Mouse (Mus musculus): ENCODE measurements around the gene Asap3. TPM values are rescaled to one million over a fixed set of nuclear protein-coding genes. Genes with fewer than 3 reads are reported as not detected.

Gene Asap3
- total and polyA plus RNA-seq, 2 experiments: 3.3 to 5.8 TPM

DNA sequence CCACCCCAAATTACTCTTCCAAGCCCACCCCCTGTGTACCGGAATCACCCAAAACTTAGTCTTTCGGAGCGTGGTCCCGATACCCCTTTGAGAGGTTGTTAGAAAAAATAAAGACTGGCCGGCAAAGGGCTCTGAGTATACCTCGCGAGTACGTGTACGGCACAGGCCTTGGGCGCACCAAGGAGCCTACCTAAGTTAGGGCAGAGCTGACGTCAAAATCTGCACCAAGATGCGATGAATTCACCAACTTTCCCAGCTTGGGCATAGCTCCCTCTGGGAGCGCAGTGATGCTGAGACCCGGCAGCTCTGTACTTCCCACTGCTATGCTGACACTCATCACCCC lies 41.2 kb downstream of the Asap3 start:
- peak; percentile 38 for DNase-seq (ENCODE audit: extremely low read depth, low read depth, low spot score)
- 0 out of 2 replicates have a peak overlapping the region, but pooled peaks have one; percentile 9 for H3K9ac ChIP-seq (ENCODE audit: low read depth, low read length)
- H3K4me1 ChIP-seq (ENCODE audit: control insufficient read depth, insufficient read depth, low read length): peaks cover 19% of the 10 kb centered on the region
- no peaks in the 10 kb centered on the region for H3K79me2 ChIP-seq (ENCODE audit: control insufficient read depth, insufficient read depth, low read length)
- peaks cover 2% of the 10 kb centered on the region; the same call in 1 of the 2 replicates for H3K36me3 ChIP-seq (ENCODE audit: control insufficient read depth, insufficient read depth, low read length)
- peak overlapping the region; percentile 78; the same call in 1 of the 2 replicates for H3K4me3 ChIP-seq (ENCODE audit: insufficient read depth, low read depth, low read length)
- H3K27ac ChIP-seq (replicated peaks; ENCODE audit: insufficient read depth, low read depth, low read length): peak overlapping the region; percentile 23
- H3K27me3 ChIP-seq (ENCODE audit: control insufficient read depth, insufficient read depth, low read length): no peaks in the 10 kb centered on the region
- 11% methylated on average over 14 of the region's 14 CpGs for WGBS
- TF ChIP-seq CTCF (IDR thresholded peaks at IDR 0.05; ENCODE audit: low read depth, low read length) (no peak), POLR2A (IDR thresholded peaks at IDR 0.05; ENCODE audit: extremely low read depth, insufficient read depth, low read length) (no peak)

DNA sequence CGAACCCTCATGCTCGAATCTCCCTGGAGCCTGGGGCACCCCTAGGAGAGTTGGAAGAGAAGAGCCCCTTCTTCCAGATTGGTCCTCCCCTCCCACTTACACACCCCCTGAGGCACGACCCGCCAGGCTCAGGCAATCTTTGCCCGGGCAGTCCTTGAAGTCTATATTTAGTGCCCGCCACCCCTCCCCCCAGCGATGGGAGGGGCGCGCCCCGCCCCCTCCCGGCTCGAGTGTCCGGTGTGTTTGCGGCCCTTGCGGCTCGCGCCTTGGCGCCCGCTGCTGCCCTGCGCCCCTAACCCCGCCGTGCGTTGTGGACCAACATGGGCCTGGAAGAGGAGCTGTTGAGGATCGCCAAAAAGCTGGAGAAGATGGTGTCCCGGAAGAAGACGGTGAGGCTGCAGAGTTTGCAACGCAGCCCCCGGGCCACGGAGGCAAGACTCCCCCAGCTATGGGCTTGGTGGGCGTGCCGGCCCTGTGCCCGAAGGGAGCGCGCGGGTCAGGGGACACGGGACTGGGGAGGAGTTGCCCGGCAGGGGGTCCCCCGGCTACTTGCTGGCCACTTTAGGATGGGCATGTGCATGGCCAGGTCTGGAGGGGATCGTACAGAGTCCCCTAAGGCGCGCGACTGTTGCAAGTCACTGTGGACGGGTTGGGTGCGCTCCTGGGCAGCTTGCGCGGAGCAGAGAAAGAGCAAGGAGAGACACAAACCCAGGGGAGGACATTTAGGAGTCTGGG lies 41.7 kb downstream of the Asap3 start, which contains the start of gene Tcea3:
Tcea3 (plus strand) TSS at position 1 of the 735 bp plus-strand sequence.
- H3K9ac ChIP-seq (ENCODE audit: low read depth, low read length): peak within 1 kb of the TSS; percentile 73
- H3K4me3 ChIP-seq (ENCODE audit: insufficient read depth, low read depth, low read length): peak within 1 kb of the TSS; percentile 78
- peak; percentile 57 for DNase-seq (ENCODE audit: extremely low read depth, low read depth, low spot score)
- peak within 1 kb of the TSS; percentile 70 for H3K27ac ChIP-seq (replicated peaks; ENCODE audit: insufficient read depth, low read depth, low read length)
- 1% methylated on average over 46 of the region's 46 CpGs for WGBS
- H3K79me2 ChIP-seq (ENCODE audit: control insufficient read depth, insufficient read depth, low read length): no peaks in the 10 kb centered on the region
- H3K27me3 ChIP-seq (ENCODE audit: control insufficient read depth, insufficient read depth, low read length): no peaks in the 10 kb centered on the region
- TF ChIP-seq POLR2A (IDR thresholded peaks at IDR 0.05; ENCODE audit: extremely low read depth, insufficient read depth, low read length) (peak; percentile 34; the same call in 1 of the 2 replicates), CTCF (IDR thresholded peaks at IDR 0.05; ENCODE audit: low read depth, low read length) (no peak)
- H3K36me3 ChIP-seq (ENCODE audit: control insufficient read depth, insufficient read depth, low read length): peaks cover 2% of the 10 kb centered on the region; the same call in 1 of the 2 replicates
- peaks cover 19% of the 10 kb centered on the region for H3K4me1 ChIP-seq (ENCODE audit: control insufficient read depth, insufficient read depth, low read length)

DNA sequence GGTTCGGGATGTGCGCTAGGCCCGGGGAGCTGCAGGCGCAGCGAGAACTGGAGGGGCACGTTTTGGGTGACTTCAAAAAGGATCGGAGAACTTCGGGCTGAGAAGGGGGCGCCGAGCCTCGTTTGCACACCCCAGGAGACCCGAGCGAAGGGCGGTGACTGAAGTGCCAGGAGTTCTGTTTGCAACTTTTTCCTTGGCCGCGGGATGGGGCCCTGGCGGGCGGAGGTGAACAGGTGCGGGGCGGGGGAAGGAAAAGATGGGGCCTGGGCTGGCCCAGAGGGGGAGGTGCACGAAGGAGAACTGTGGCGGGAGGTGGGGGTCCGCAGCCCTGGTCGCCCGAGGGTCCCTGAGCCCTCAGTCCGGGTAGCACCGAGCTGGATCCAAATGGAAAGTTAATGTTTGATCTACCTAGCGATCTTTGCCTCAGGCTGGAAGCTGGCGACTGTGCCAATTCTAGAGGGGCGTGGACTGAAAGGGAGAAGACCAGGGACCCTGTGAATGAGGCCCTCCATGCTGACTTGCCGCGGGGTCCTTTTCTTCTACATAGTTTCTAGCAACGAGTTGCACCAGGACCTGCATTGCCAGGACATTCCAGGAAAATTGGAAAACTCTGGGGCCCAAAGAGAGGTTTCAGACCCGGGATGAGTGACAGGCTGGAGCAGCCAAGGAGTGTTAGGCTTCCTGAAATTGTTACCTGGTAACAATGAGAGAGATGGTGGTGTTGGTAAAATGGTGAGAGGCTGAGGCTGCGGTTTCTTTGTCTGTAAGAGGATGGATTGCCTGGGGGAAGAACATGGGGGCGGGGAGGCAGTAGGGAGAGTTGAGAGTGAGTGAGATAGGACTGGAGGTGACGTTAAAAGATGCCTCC lies 42.5 kb downstream of the Asap3 start:
- peak overlapping the region; percentile 70 for H3K27ac ChIP-seq (replicated peaks; ENCODE audit: insufficient read depth, low read depth, low read length)
- WGBS: 3% methylated on average over 37 of the region's 37 CpGs
- peak overlapping the region; percentile 73 for H3K9ac ChIP-seq (ENCODE audit: low read depth, low read length)
- H3K27me3 ChIP-seq (ENCODE audit: control insufficient read depth, insufficient read depth, low read length): no peaks in the 10 kb centered on the region
- peak overlapping the region; percentile 78 for H3K4me3 ChIP-seq (ENCODE audit: insufficient read depth, low read depth, low read length)
- H3K79me2 ChIP-seq (ENCODE audit: control insufficient read depth, insufficient read depth, low read length): no peaks in the 10 kb centered on the region
- DNase-seq (ENCODE audit: extremely low read depth, low read depth, low spot score): peak; percentile 81
- peaks cover 2% of the 10 kb centered on the region; the same call in 1 of the 2 replicates for H3K36me3 ChIP-seq (ENCODE audit: control insufficient read depth, insufficient read depth, low read length)
- H3K4me1 ChIP-seq (ENCODE audit: control insufficient read depth, insufficient read depth, low read length): peaks cover 19% of the 10 kb centered on the region
- no peak for TF ChIP-seq POLR2A (IDR thresholded peaks at IDR 0.05; ENCODE audit: extremely low read depth, insufficient read depth, low read length)
- TF ChIP-seq CTCF (IDR thresholded peaks at IDR 0.05; ENCODE audit: low read depth, low read length): no peak

DNA sequence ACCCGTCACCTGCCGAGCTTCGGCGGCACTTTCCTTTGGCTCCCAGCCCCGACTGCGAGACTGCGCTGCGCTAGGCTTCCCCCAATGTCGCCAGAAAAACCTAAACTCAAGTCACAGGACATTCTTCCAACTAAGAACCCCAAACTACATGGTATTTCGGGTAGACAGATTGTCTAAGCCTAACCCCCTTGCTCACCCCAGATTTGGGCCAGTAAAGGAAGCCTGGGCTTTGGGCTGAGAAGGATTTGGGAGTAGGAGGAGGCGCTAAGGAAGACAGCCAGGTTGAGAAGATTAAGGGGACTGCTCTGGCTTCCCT lies 43.1 kb downstream of the Asap3 start:
- no peaks in the 10 kb centered on the region for H3K36me3 ChIP-seq (ENCODE audit: control insufficient read depth, insufficient read depth, low read length)
- H3K27me3 ChIP-seq (ENCODE audit: control insufficient read depth, insufficient read depth, low read length): no peaks in the 10 kb centered on the region
- H3K79me2 ChIP-seq (ENCODE audit: control insufficient read depth, insufficient read depth, low read length): no peaks in the 10 kb centered on the region
- H3K9ac ChIP-seq (ENCODE audit: low read depth, low read length): peak overlapping the region; percentile 26
- H3K27ac ChIP-seq (replicated peaks; ENCODE audit: insufficient read depth, low read depth, low read length): peak overlapping the region; percentile 53
- peak overlapping the region; percentile 24; the same call in 1 of the 2 replicates for H3K4me3 ChIP-seq (ENCODE audit: insufficient read depth, low read depth, low read length)
- TF ChIP-seq CTCF (IDR thresholded peaks at IDR 0.05; ENCODE audit: low read depth, low read length) (no peak), POLR2A (IDR thresholded peaks at IDR 0.05; ENCODE audit: extremely low read depth, insufficient read depth, low read length) (no peak)
- WGBS: 9% methylated on average over 11 of the region's 11 CpGs
- DNase-seq (ENCODE audit: extremely low read depth, low read depth, low spot score): no peak
- peaks cover 19% of the 10 kb centered on the region for H3K4me1 ChIP-seq (ENCODE audit: control insufficient read depth, insufficient read depth, low read length)

DNA sequence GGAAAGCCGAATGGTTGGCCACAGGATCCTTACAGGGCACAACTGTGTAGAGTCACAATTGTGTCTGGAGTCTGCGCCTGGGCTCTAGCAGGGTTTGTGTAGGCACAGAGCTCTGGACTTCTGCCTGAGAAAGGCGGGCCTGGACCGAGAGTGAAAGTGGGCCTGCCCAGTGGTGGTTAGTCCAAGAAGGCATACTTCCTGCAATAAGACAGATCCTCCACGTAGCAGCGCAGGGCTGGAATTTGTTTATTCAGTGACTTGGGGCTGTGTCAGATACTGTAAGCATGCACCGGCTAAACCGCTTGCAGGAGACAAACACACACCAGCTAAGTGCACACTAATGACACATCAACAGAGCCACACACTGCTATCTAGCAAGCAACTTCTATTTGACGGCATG lies 43.6 kb downstream of the Asap3 start:
- no peak overlapping the region for H3K9ac ChIP-seq (ENCODE audit: low read depth, low read length)
- H3K27ac ChIP-seq (replicated peaks; ENCODE audit: insufficient read depth, low read depth, low read length): peak overlapping the region; percentile 53
- peak; percentile 84 for DNase-seq (ENCODE audit: extremely low read depth, low read depth, low spot score)
- peaks cover 19% of the 10 kb centered on the region for H3K4me1 ChIP-seq (ENCODE audit: control insufficient read depth, insufficient read depth, low read length)
- no peaks in the 10 kb centered on the region for H3K79me2 ChIP-seq (ENCODE audit: control insufficient read depth, insufficient read depth, low read length)
- H3K4me3 ChIP-seq (ENCODE audit: insufficient read depth, low read depth, low read length): no peak overlapping the region
- WGBS: 8% methylated on average over 9 of the region's 9 CpGs
- no peaks in the 10 kb centered on the region for H3K36me3 ChIP-seq (ENCODE audit: control insufficient read depth, insufficient read depth, low read length)
- no peaks in the 10 kb centered on the region for H3K27me3 ChIP-seq (ENCODE audit: control insufficient read depth, insufficient read depth, low read length)
- TF ChIP-seq CTCF (IDR thresholded peaks at IDR 0.05; ENCODE audit: low read depth, low read length) (no peak), POLR2A (IDR thresholded peaks at IDR 0.05; ENCODE audit: extremely low read depth, insufficient read depth, low read length) (no peak)

All from liver, adult 2 months (tissue).